Mouse (Mus musculus) spleen, adult 2 months (tissue): ENCODE measurements around the gene Dctpp1. TPM values are rescaled to one million over a fixed set of nuclear protein-coding genes. Genes with fewer than 3 reads are reported as not detected.

Source experiments
- DNase-seq, 2 experiments: peaks; one replicate each; pipeline versions ENCODE4 v3.0.0 to v3.0.0-alpha.2; 2012 to 2021; ENCODE audit warnings: low spot score in 2 of 2, low read depth in 1 of 2
- H3K27ac ChIP-seq: fragments of 200-500 bp; 2 replicates; pipeline ENCODE4 v1.5.1; 2012; ENCODE audit warnings: low read length, inconsistent platforms; ENCODE audit not compliant: insufficient read depth
- H3K27me3 ChIP-seq: fragments of 200-500 bp; 2 replicates; pipeline ENCODE4 v1.6.1; 2012; ENCODE audit warnings: mild to moderate bottlenecking, moderate library complexity, low read length, inconsistent platforms; ENCODE audit not compliant: control insufficient read depth, insufficient read depth
- H3K36me3 ChIP-seq: fragments of 200-500 bp; 2 replicates; pipeline ENCODE4 v1.6.1; 2012; ENCODE audit warnings: mild to moderate bottlenecking, low read length, inconsistent platforms; ENCODE audit not compliant: control insufficient read depth, insufficient read depth
- H3K4me1 ChIP-seq: fragments of 200-500 bp; 2 replicates; pipeline ENCODE4 v1.6.1; 2011; ENCODE audit warnings: inconsistent platforms; ENCODE audit not compliant: control insufficient read depth, insufficient read depth, insufficient read length
- H3K4me3 ChIP-seq: fragments of 200-500 bp; 2 replicates; pipeline ENCODE4 v1.5.1; 2011; ENCODE audit warnings: mild to moderate bottlenecking, inconsistent platforms; ENCODE audit not compliant: insufficient read depth, insufficient read length; ENCODE audit errors: extremely low read depth
- CTCF ChIP-seq: fragments of 200-500 bp; IDR thresholded peaks from 2 replicates; pipeline ENCODE4 v1.5.1; 2011; ENCODE audit warnings: mild to moderate bottlenecking, inconsistent platforms; ENCODE audit not compliant: insufficient read depth, insufficient read length, insufficient replicate concordance; ENCODE audit errors: extremely low read depth
- POLR2A ChIP-seq: fragments of 200-500 bp; IDR thresholded peaks from 2 replicates; pipeline ENCODE4 v1.6.1; 2011; ENCODE audit warnings: low read depth, low read length, inconsistent platforms
- WGBS: fragments of 180-500 bp; shearing (Covaris S2); methylation state at CpG from one replicate; pipeline ENCODE4 v1.1.7; 2018; 5-methylcytosine and 5-hydroxymethylcytosine counted together
- polyA plus RNA-seq: library from polyadenylated mRNA; depleted of rRNA; stranded (reverse); fragments of >200 nt; gene quantifications from 2 replicates; pipeline ENCODE4 v1.2.3, GENCODE M21; 2012

The Dctpp1 gene
- polyA plus RNA-seq, 1 experiment: 30.8 TPM

- Histone ChIP-seq H3K36me3 (0 out of 2 replicates have a peak, but pooled peaks cover 2% of the 10 kb centered on the region), H3K27ac (no peak overlapping the region), H3K4me1 (peaks cover 13% of the 10 kb centered on the region; the same call in 1 of the 2 replicates), H3K4me3 (no peak overlapping the region), H3K27me3 (no peaks in the 10 kb centered on the region)
- WGBS: 93% methylated on average over 4 of the region's 4 CpGs
- no peak for DNase-seq
- TF ChIP-seq CTCF (no peak), POLR2A (no peak)
Observed at GRCm38 (mm10) chr7:127271093-127271492, 10.6 kb upstream of the Dctpp1 start.

GRCm38 (mm10) chr7:127270666-127271065 is 10.2 kb upstream of the Dctpp1 start:
- H3K27me3 ChIP-seq: no peaks in the 10 kb centered on the region
- DNase-seq: no peak
- 79% methylated on average over 5 of the region's 5 CpGs for WGBS
- no peak overlapping the region for H3K4me3 ChIP-seq
- H3K4me1 ChIP-seq: peaks cover 13% of the 10 kb centered on the region; the same call in 1 of the 2 replicates
- no peak overlapping the region for H3K27ac ChIP-seq
- TF ChIP-seq CTCF (no peak), POLR2A (no peak)
- H3K36me3 ChIP-seq: 0 out of 2 replicates have a peak, but pooled peaks cover 2% of the 10 kb centered on the region

GRCm38 (mm10) chr7:127270256-127270655 is 9.7 kb upstream of the Dctpp1 start:
- no peak overlapping the region for H3K4me3 ChIP-seq
- 70% methylated on average over 2 of the region's 2 CpGs for WGBS
- H3K4me1 ChIP-seq: peaks cover 13% of the 10 kb centered on the region; the same call in 1 of the 2 replicates
- no peak overlapping the region for H3K27ac ChIP-seq
- no peak for TF ChIP-seq POLR2A
- no peaks in the 10 kb centered on the region for H3K27me3 ChIP-seq
- H3K36me3 ChIP-seq: 0 out of 2 replicates have a peak, but pooled peaks cover 2% of the 10 kb centered on the region
- DNase-seq: no peak

- Histone ChIP-seq H3K4me1 (no peaks in the 10 kb centered on the region; the same call in 1 of the 2 replicates), H3K4me3 (no peak overlapping the region), H3K27ac (no peak overlapping the region), H3K36me3 (no peaks in the 10 kb centered on the region), H3K27me3 (no peaks in the 10 kb centered on the region)
- TF ChIP-seq CTCF (no peak), POLR2A (no peak)
- no peak for DNase-seq
- WGBS: 91% methylated on average over 3 of the region's 3 CpGs
Observed at GRCm38 (mm10) chr7:127263526-127263925, 3.0 kb upstream of the Dctpp1 start.

GRCm38 (mm10) chr7:127262218-127262961 is 1.9 kb upstream of the Dctpp1 start:
- H3K36me3 ChIP-seq: no peaks in the 10 kb centered on the region
- no peaks in the 10 kb centered on the region for H3K27me3 ChIP-seq
- DNase-seq: no peak
- H3K4me1 ChIP-seq: no peaks in the 10 kb centered on the region; the same call in 1 of the 2 replicates
- H3K4me3 ChIP-seq: no peak overlapping the region
- no peak overlapping the region for H3K27ac ChIP-seq
- WGBS: 84% methylated on average over 10 of the region's 10 CpGs
- no peak for TF ChIP-seq CTCF
- TF ChIP-seq POLR2A: no peak

- Histone ChIP-seq H3K4me3 (no peak overlapping the region), H3K27ac (no peak overlapping the region), H3K4me1 (peaks cover 2% of the 10 kb centered on the region; the same call in 1 of the 2 replicates), H3K27me3 (no peaks in the 10 kb centered on the region), H3K36me3 (no peaks in the 10 kb centered on the region)
- 73% methylated on average over 8 of the region's 8 CpGs for WGBS
- no peak for DNase-seq
- TF ChIP-seq POLR2A (no peak), CTCF (no peak)
Observed at GRCm38 (mm10) chr7:127259186-127259905, 1.2 kb downstream of the Dctpp1 start.
